Comparison of ENCODE assay signal across 23 mouse cellular contexts in genomic region chr8:95023201-95023600, GRCm38 (mm10). TPM values are rescaled to one million over a fixed set of nuclear protein-coding genes. Genes with fewer than 3 reads are reported as not detected.
DNase-seq lines count a peak whose midpoint lies in the region; ATAC-seq lines count a peak whose summit lies in the region.
"Had no signal": no experiment of that assay in that cellular context is flagged by ENCODE, and none has a peak within 500 bp of the region (broad histone marks: within the 10 kb centered on the region; RNA-seq: fewer than 3 reads in every experiment).

No protein-coding gene starts in this region.

- no peaks in the 10 kb centered on the region for H3K27me3 ChIP-seq in megakaryocyte, embryonic 14.5 days (replicated peaks)
- H3K27me3 ChIP-seq in embryonic facial prominence, embryonic 10.5 days (replicated peaks; ENCODE audit: low read depth, poor library complexity, severe bottlenecking), result no peaks in the 10 kb centered on the region
- H3K27me3 ChIP-seq: embryonic facial prominence, embryonic 12.5 days; forebrain, embryonic 15.5 days; heart, embryonic 13.5 days; hindbrain, embryonic 15.5 days had no signal

- WGBS in embryonic facial prominence, embryonic 10.5 days, result 30% methylated on average over 8 of the region's 8 CpGs

- H3K9me3 ChIP-seq in megakaryocyte, embryonic 14.5 days, result peaks cover 4% of the 10 kb centered on the region; the same call in 1 of the 2 replicates
- H3K9me3 ChIP-seq in embryonic facial prominence, embryonic 10.5 days, result no peaks in the 10 kb centered on the region
- H3K9me3 ChIP-seq: embryonic facial prominence, embryonic 12.5 days; forebrain, embryonic 15.5 days; hindbrain, embryonic 15.5 days had no signal

- H3K4me1 ChIP-seq in megakaryocyte, embryonic 14.5 days, result peaks cover 72% of the 10 kb centered on the region
- peaks cover 22% of the 10 kb centered on the region for H3K4me1 ChIP-seq in embryonic facial prominence, embryonic 10.5 days
- H3K4me1 ChIP-seq: embryonic facial prominence, embryonic 12.5 days; forebrain, embryonic 15.5 days; heart, embryonic 13.5 days; hindbrain, embryonic 15.5 days had no signal

- H3K4me3 ChIP-seq in megakaryocyte, embryonic 14.5 days (replicated peaks), result peak overlapping the region; percentile 91
- no peak overlapping the region for H3K4me3 ChIP-seq in embryonic facial prominence, embryonic 10.5 days
- H3K4me3 ChIP-seq: embryonic facial prominence, embryonic 12.5 days; forebrain, embryonic 15.5 days; heart, embryonic 13.5 days; hindbrain, embryonic 15.5 days had no signal

- DNase-seq in ES-CJ7 (ENCODE audit: low read depth, low spot score), result peak; percentile 67
- DNase-seq in embryonic facial prominence, embryonic 10.5 days (ENCODE audit: low spot score), result peak; percentile 32
- DNase-seq in cerebellum, postnatal 4 days (ENCODE audit: low spot score in 2 of 2), result no peak
- no peak for DNase-seq in thymus, postnatal 25 days
- DNase-seq: adrenal gland, postnatal 14 days; cerebellum, adult 11-12 months; cerebellum, adult 9-10 months; cerebellum, postnatal 36 days; gastrocnemius, postnatal 36 days; heart, adult 11 months; heart, postnatal 36 days had no signal

- no peak overlapping the region for H3K27ac ChIP-seq in embryonic facial prominence, embryonic 10.5 days (replicated peaks)
- H3K27ac ChIP-seq: embryonic facial prominence, embryonic 12.5 days; forebrain, embryonic 15.5 days; heart, embryonic 13.5 days; hindbrain, embryonic 15.5 days had no signal

- H3K36me3 ChIP-seq in megakaryocyte, embryonic 14.5 days (replicated peaks; ENCODE audit: low read length), result peaks cover 84% of the 10 kb centered on the region
- H3K36me3 ChIP-seq in embryonic facial prominence, embryonic 10.5 days (replicated peaks), result no peaks in the 10 kb centered on the region
- H3K36me3 ChIP-seq: embryonic facial prominence, embryonic 12.5 days; forebrain, embryonic 15.5 days; G1E; heart, embryonic 13.5 days; hindbrain, embryonic 15.5 days had no signal

- ATAC-seq in megakaryocyte, adult 5-6 weeks (ENCODE audit: poor library complexity, severe bottlenecking), result no peak
- ATAC-seq: activated CD4-positive, CD25-positive, alpha-beta regulatory T cell, adult 4 months; forebrain, embryonic 15.5 days had no signal

RNA-seq across cellular contexts. Expression of gene Adgrg3, which starts 5.7 kb away (rescaled TPM):
- polyA plus RNA-seq in megakaryocyte, embryonic 14.5 days (2012; ENCODE audit: insufficient read depth, low replicate concordance), result 111 and 126 TPM in 2 replicates
- total RNA-seq in megakaryocyte, adult 5-6 weeks (2015), result 15.5 and 21.6 TPM in 2 replicates
- 28.8 and 38.7 TPM in 2 replicates for total RNA-seq in megakaryocyte, adult 5-6 weeks (2017)
- 3.1 and 3.5 TPM in 2 replicates for polyA plus RNA-seq in embryonic facial prominence, embryonic 10.5 days (2016; fragmentation: Nextera tagmentation; extraction: Ambion mirVana)
- total RNA-seq: CH12.LX had no signal

RNA-seq across cellular contexts. Expression of gene Drc7, which starts 31.7 kb away (rescaled TPM):
- polyA plus RNA-seq in megakaryocyte, embryonic 14.5 days (2012; ENCODE audit: insufficient read depth, low replicate concordance), result 0.51 TPM in 1 of 2 replicates, not detected in the other
- 0.38 and 0.52 TPM in 2 replicates for total RNA-seq in megakaryocyte, adult 5-6 weeks (2015)
- 0.18 and 0.33 TPM in 2 replicates for total RNA-seq in megakaryocyte, adult 5-6 weeks (2017)
- polyA plus RNA-seq in embryonic facial prominence, embryonic 10.5 days (2016; fragmentation: Nextera tagmentation; extraction: Ambion mirVana), result 0.10 and 0.15 TPM in 2 replicates
- total RNA-seq: adrenal gland, adult 18-20 months; adrenal gland, postnatal 14 days; CH12.LX; gastrocnemius, adult 8-10 months; gastrocnemius, postnatal 36 days; heart, postnatal 36 days had no signal
- polyA plus RNA-seq: activated CD4-positive, CD25-positive, alpha-beta regulatory T cell, adult 4 months; G1E; heart, embryonic 13.5 days; heart, postnatal 0 days had no signal

RNA-seq across cellular contexts. Expression of gene Adgrg1, which starts 48.6 kb away (rescaled TPM):
- polyA plus RNA-seq in megakaryocyte, embryonic 14.5 days (2012; ENCODE audit: insufficient read depth, low replicate concordance), result 388 and 1,147 TPM in 2 replicates
- total RNA-seq in megakaryocyte, adult 5-6 weeks (2015), result 7.3 and 7.8 TPM in 2 replicates
- 2.8 and 14.0 TPM in 2 replicates for total RNA-seq in megakaryocyte, adult 5-6 weeks (2017)
- 32.9 and 38.2 TPM in 2 replicates for polyA plus RNA-seq in embryonic facial prominence, embryonic 10.5 days (2016; fragmentation: Nextera tagmentation; extraction: Ambion mirVana)

RNA-seq across cellular contexts. Expression of gene Katnb1, which starts 57.8 kb away (rescaled TPM):
- 17.2 and 46.5 TPM in 2 replicates for polyA plus RNA-seq in megakaryocyte, embryonic 14.5 days (2012; ENCODE audit: insufficient read depth, low replicate concordance)
- 3.7 and 6.7 TPM in 2 replicates for total RNA-seq in megakaryocyte, adult 5-6 weeks (2015)
- 15.6 and 21.8 TPM in 2 replicates for total RNA-seq in megakaryocyte, adult 5-6 weeks (2017)
- polyA plus RNA-seq in embryonic facial prominence, embryonic 10.5 days (2016; fragmentation: Nextera tagmentation; extraction: Ambion mirVana), result 30.5 and 33.3 TPM in 2 replicates

Comparison
In these comparisons a context has a peak if more than half of its experiments do, and no peak if none do; other contexts are left out.
1. DNase-seq: peak in ES-CJ7 (single experiment) and embryonic facial prominence, embryonic 10.5 days (single experiment); none in cerebellum, postnatal 4 days (0 of 2) and thymus, postnatal 25 days (single experiment).
2. RNA of gene Adgrg3, which starts 5.7 kb away (polyA plus RNA-seq): 111 to 126 TPM in megakaryocyte, embryonic 14.5 days; 3.1 to 3.5 TPM in embryonic facial prominence, embryonic 10.5 days; every median in the first group is over 10 times any median in the second.